Mouse (Mus musculus) lung, embryonic 15.5 days (tissue): ENCODE results near the gene Sipa1l3. TPM values are rescaled to one million over a fixed set of nuclear protein-coding genes. Genes with fewer than 3 reads are reported as not detected.

ENCODE experiments used
- ATAC-seq: fragments of 200-750 bp; cut with Nextera tagmentation; 2 replicates; pipeline ENCODE4 v1.8.0; 2017; ENCODE audit warnings: moderate number of reproducible peaks, borderline replicate concordance; ENCODE audit not compliant: low FRiP score, low TSS enrichment; ENCODE audit errors: extremely low read depth
- H3K27ac ChIP-seq: fragments of 300-500 bp; sonication (generic); 2 replicates; pipeline ENCODE4 v1.5.1; 2015; ENCODE audit warnings: moderate library complexity, mild to moderate bottlenecking, inconsistent platforms
- H3K27me3 ChIP-seq: fragments of 300-500 bp; sonication (generic); 2 replicates; pipeline ENCODE4 v1.6.1; 2015; ENCODE audit warnings: inconsistent platforms
- H3K36me3 ChIP-seq: fragments of 300-500 bp; sonication (generic); 2 replicates; pipeline ENCODE4 v1.6.1; 2015; ENCODE audit warnings: inconsistent platforms
- H3K4me1 ChIP-seq: fragments of 300-500 bp; sonication (generic); 2 replicates; pipeline ENCODE4 v1.6.1; 2015; ENCODE audit warnings: inconsistent platforms
- H3K4me2 ChIP-seq: fragments of 300-500 bp; sonication (generic); 2 replicates; pipeline ENCODE4 v1.6.1; 2015; ENCODE audit warnings: inconsistent platforms, mild to moderate bottlenecking, moderate library complexity
- H3K4me3 ChIP-seq: fragments of 300-500 bp; sonication (generic); 2 replicates; pipeline ENCODE4 v1.5.1; 2015; ENCODE audit warnings: mild to moderate bottlenecking, inconsistent platforms
- H3K9ac ChIP-seq: fragments of 300-500 bp; sonication (generic); 2 replicates; pipeline ENCODE4 v1.6.1; 2015; ENCODE audit warnings: inconsistent platforms
- H3K9me3 ChIP-seq: fragments of 300-500 bp; sonication (generic); 2 replicates; pipeline ENCODE4 v1.6.1; 2016; ENCODE audit warnings: inconsistent platforms
- WGBS: fragments of 180-500 bp; shearing (Covaris S2); methylation state at CpG from one replicate; pipeline ENCODE4 v1.1.7; 2015; 5-methylcytosine and 5-hydroxymethylcytosine counted together
- polyA plus RNA-seq: library from polyadenylated mRNA; unstranded; fragments of >200 nt; fragmentation: Nextera tagmentation; extraction: Ambion mirVana; gene quantifications from 2 replicates; pipeline ENCODE4 v1.2.1, GENCODE M21; 2015

The Sipa1l3 gene
- polyA plus RNA-seq, 1 experiment from 2014 or later = 25.1 TPM

- ATAC-seq = no peak
- WGBS = 69% methylated on average over 7 of the region's 7 CpGs
- no peaks in the 10 kb centered on the region for H3K27me3 ChIP-seq
These were observed 63.5 kb downstream of the Sipa1l3 start for GRCm38 (mm10) chr7:29454965-29455364.

GRCm38 (mm10) chr7:29452991-29453741 lies 65.3 kb downstream of the Sipa1l3 start:
- no peak overlapping the region for H3K4me3 ChIP-seq
- H3K9ac ChIP-seq = no peak overlapping the region
- H3K27ac ChIP-seq = peak overlapping the region; percentile 95
- H3K36me3 ChIP-seq = no peaks in the 10 kb centered on the region
- H3K27me3 ChIP-seq = no peaks in the 10 kb centered on the region
- peak; percentile 88 for ATAC-seq
- WGBS = 14% methylated on average over 18 of the region's 18 CpGs
- H3K4me1 ChIP-seq = peaks cover 37% of the 10 kb centered on the region
- H3K9me3 ChIP-seq = no peaks in the 10 kb centered on the region
- H3K4me2 ChIP-seq = peak overlapping the region; percentile 41

More at GRCm38 (mm10) chr7:29454965-29455364, 63.5 kb downstream of the Sipa1l3 start:
- H3K9ac ChIP-seq = no peak overlapping the region
- no peaks in the 10 kb centered on the region for H3K9me3 ChIP-seq
- H3K4me2 ChIP-seq = no peak overlapping the region
- peaks cover 49% of the 10 kb centered on the region for H3K4me1 ChIP-seq
- H3K36me3 ChIP-seq = no peaks in the 10 kb centered on the region
- H3K4me3 ChIP-seq = no peak overlapping the region
- H3K27ac ChIP-seq = peak overlapping the region; percentile 13; the same call in 1 of the 2 replicates

GRCm38 (mm10) chr7:29452381-29452780 lies 66.1 kb downstream of the Sipa1l3 start:
- Histone ChIP-seq H3K27me3 (no peaks in the 10 kb centered on the region), H3K4me3 (no peak overlapping the region), H3K9me3 (no peaks in the 10 kb centered on the region), H3K9ac (0 out of 2 replicates have a peak overlapping the region, but pooled peaks have one; percentile 3), H3K36me3 (no peaks in the 10 kb centered on the region), H3K27ac (peak overlapping the region; percentile 95), H3K4me1 (peaks cover 32% of the 10 kb centered on the region), H3K4me2 (peak overlapping the region; percentile 41; the same call in 1 of the 2 replicates)
- ATAC-seq = 0 out of 2 replicates have a peak, but pooled peaks have one; percentile 3
- WGBS = 80% methylated on average over 6 of the region's 6 CpGs

- Histone ChIP-seq H3K4me2 (no peak overlapping the region), H3K9ac (no peak overlapping the region), H3K36me3 (no peaks in the 10 kb centered on the region), H3K27me3 (no peaks in the 10 kb centered on the region), H3K4me1 (peaks cover 30% of the 10 kb centered on the region), H3K27ac (no peak overlapping the region), H3K4me3 (no peak overlapping the region), H3K9me3 (no peaks in the 10 kb centered on the region)
- ATAC-seq = no peak
- 63% methylated on average over 5 of the region's 5 CpGs for WGBS
These were observed 68.3 kb downstream of the Sipa1l3 start for GRCm38 (mm10) chr7:29450175-29450574.

GRCm38 (mm10) chr7:29448830-29449229 lies 69.6 kb downstream of the Sipa1l3 start:
- H3K4me3 ChIP-seq = no peak overlapping the region
- WGBS = 79% methylated on average over 6 of the region's 6 CpGs
- no peak for ATAC-seq
- no peaks in the 10 kb centered on the region for H3K9me3 ChIP-seq
- no peak overlapping the region for H3K4me2 ChIP-seq
- H3K27ac ChIP-seq = no peak overlapping the region
- no peaks in the 10 kb centered on the region for H3K27me3 ChIP-seq
- H3K9ac ChIP-seq = no peak overlapping the region
- peaks cover 34% of the 10 kb centered on the region for H3K4me1 ChIP-seq
- H3K36me3 ChIP-seq = no peaks in the 10 kb centered on the region

- H3K9ac ChIP-seq = no peak overlapping the region
- no peak overlapping the region for H3K4me3 ChIP-seq
- H3K36me3 ChIP-seq = no peaks in the 10 kb centered on the region
- H3K27ac ChIP-seq = no peak overlapping the region
- no peaks in the 10 kb centered on the region for H3K9me3 ChIP-seq
- H3K4me2 ChIP-seq = no peak overlapping the region
- peaks cover 24% of the 10 kb centered on the region for H3K4me1 ChIP-seq
- no peak for ATAC-seq
- H3K27me3 ChIP-seq = no peaks in the 10 kb centered on the region
- 82% methylated on average over 11 of the region's 11 CpGs for WGBS
These were observed 71.2 kb downstream of the Sipa1l3 start for GRCm38 (mm10) chr7:29447147-29447829.

- Histone ChIP-seq H3K4me1 (peaks cover 23% of the 10 kb centered on the region; the same call in 1 of the 2 replicates), H3K36me3 (no peaks in the 10 kb centered on the region), H3K27me3 (no peaks in the 10 kb centered on the region), H3K27ac (no peak overlapping the region), H3K9ac (no peak overlapping the region), H3K4me2 (no peak overlapping the region), H3K4me3 (no peak overlapping the region), H3K9me3 (no peaks in the 10 kb centered on the region)
- 72% methylated on average over 4 of the region's 4 CpGs for WGBS
- no peak for ATAC-seq
These were observed 72.3 kb downstream of the Sipa1l3 start for GRCm38 (mm10) chr7:29446156-29446555.

GRCm38 (mm10) chr7:29444527-29444926 lies 73.9 kb downstream of the Sipa1l3 start:
- H3K27ac ChIP-seq = peak overlapping the region; percentile 14
- 54% methylated on average over 5 of the region's 5 CpGs for WGBS
- H3K9me3 ChIP-seq = no peaks in the 10 kb centered on the region
- H3K9ac ChIP-seq = no peak overlapping the region
- H3K4me2 ChIP-seq = no peak overlapping the region
- H3K4me1 ChIP-seq = peaks cover 27% of the 10 kb centered on the region; the same call in 1 of the 2 replicates
- H3K36me3 ChIP-seq = no peaks in the 10 kb centered on the region
- no peak overlapping the region for H3K4me3 ChIP-seq
- no peaks in the 10 kb centered on the region for H3K27me3 ChIP-seq
- ATAC-seq = no peak

- Histone ChIP-seq H3K36me3 (no peaks in the 10 kb centered on the region), H3K4me2 (no peak overlapping the region), H3K27me3 (no peaks in the 10 kb centered on the region), H3K4me1 (peaks cover 29% of the 10 kb centered on the region), H3K4me3 (no peak overlapping the region), H3K27ac (peak overlapping the region; percentile 14; the same call in 1 of the 2 replicates), H3K9me3 (no peaks in the 10 kb centered on the region), H3K9ac (no peak overlapping the region)
- no peak for ATAC-seq
- 61% methylated on average over 2 of the region's 2 CpGs for WGBS
These were observed 74.4 kb downstream of the Sipa1l3 start for GRCm38 (mm10) chr7:29444070-29444469.

GRCm38 (mm10) chr7:29441793-29442192 lies 76.6 kb downstream of the Sipa1l3 start:
- Histone ChIP-seq H3K9ac (no peak overlapping the region), H3K4me2 (no peak overlapping the region), H3K36me3 (no peaks in the 10 kb centered on the region), H3K27ac (no peak overlapping the region), H3K27me3 (no peaks in the 10 kb centered on the region), H3K4me1 (peaks cover 50% of the 10 kb centered on the region), H3K9me3 (no peaks in the 10 kb centered on the region), H3K4me3 (no peak overlapping the region)
- no peak for ATAC-seq
- 64% methylated on average over 9 of the region's 9 CpGs for WGBS

GRCm38 (mm10) chr7:29441151-29441550 lies 77.3 kb downstream of the Sipa1l3 start:
- Histone ChIP-seq H3K9me3 (no peaks in the 10 kb centered on the region), H3K27ac (no peak overlapping the region), H3K4me3 (no peak overlapping the region), H3K36me3 (no peaks in the 10 kb centered on the region), H3K27me3 (no peaks in the 10 kb centered on the region), H3K9ac (no peak overlapping the region), H3K4me2 (no peak overlapping the region), H3K4me1 (peaks cover 51% of the 10 kb centered on the region)
- 65% methylated on average over 9 of the region's 9 CpGs for WGBS
- ATAC-seq = no peak

- Histone ChIP-seq H3K27ac (no peak overlapping the region), H3K36me3 (no peaks in the 10 kb centered on the region), H3K9ac (no peak overlapping the region), H3K9me3 (no peaks in the 10 kb centered on the region), H3K27me3 (no peaks in the 10 kb centered on the region), H3K4me3 (no peak overlapping the region), H3K4me1 (peaks cover 46% of the 10 kb centered on the region), H3K4me2 (no peak overlapping the region)
- 67% methylated on average over 16 of the region's 16 CpGs for WGBS
- ATAC-seq = no peak
These were observed 79.7 kb downstream of the Sipa1l3 start for GRCm38 (mm10) chr7:29438655-29439282.
